Mouse (Mus musculus) kidney, postnatal 0 days (tissue): ENCODE data around the gene Phf19. TPM values are rescaled to one million over a fixed set of nuclear protein-coding genes. Genes with fewer than 3 reads are reported as not detected.

Source experiments
- ATAC-seq: fragments of 200-750 bp; cut with Nextera tagmentation; replicated peaks from 2 replicates; pipeline ENCODE4 v1.8.0; 2017; ENCODE audit warnings: low read depth, moderate number of reproducible peaks, moderate TSS enrichment, moderate library complexity; ENCODE audit not compliant: low FRiP score
- DNase-seq: peaks from one replicate; pipeline ENCODE4 v3.0.0-alpha.2; 2016; ENCODE audit warnings: low spot score
- H3K27ac ChIP-seq: fragments of 300-500 bp; sonication (generic); 2 replicates; pipeline ENCODE4 v1.5.1; 2014; ENCODE audit warnings: mild to moderate bottlenecking
- H3K27me3 ChIP-seq: fragments of 300-500 bp; sonication (generic); 2 replicates; pipeline ENCODE4 v1.6.1; 2014; ENCODE audit warnings: low read length, mixed read lengths; ENCODE audit not compliant: insufficient read depth
- H3K36me3 ChIP-seq: fragments of 300-500 bp; sonication (generic); 2 replicates; pipeline ENCODE4 v1.6.1; 2014; ENCODE audit warnings: low read length, mixed read lengths; ENCODE audit not compliant: insufficient read depth
- H3K4me1 ChIP-seq: fragments of 300-500 bp; sonication (generic); replicated peaks from 2 replicates; pipeline ENCODE4 v1.6.1; 2014; ENCODE audit warnings: antibody characterized with exemption, low read length, mixed read lengths; ENCODE audit not compliant: insufficient read depth
- H3K4me2 ChIP-seq: fragments of 300-500 bp; sonication (generic); 2 replicates; pipeline ENCODE4 v1.6.1; 2014; ENCODE audit warnings: mild to moderate bottlenecking, low read length, moderate library complexity, mixed read lengths
- H3K4me3 ChIP-seq: fragments of 300-500 bp; sonication (generic); replicated peaks from 2 replicates; pipeline ENCODE4 v1.5.1; 2014; ENCODE audit warnings: low read depth, low read length
- H3K9ac ChIP-seq: fragments of 300-500 bp; sonication (generic); 2 replicates; pipeline ENCODE4 v1.6.1; 2014; ENCODE audit warnings: low read depth, low read length
- H3K9me3 ChIP-seq: fragments of 300-500 bp; sonication (generic); replicated peaks from 2 replicates; pipeline ENCODE4 v1.6.1; 2016; ENCODE audit warnings: low read length, inconsistent platforms, mixed read lengths
- CTCF ChIP-seq: IDR thresholded peaks from 2 replicates; pipeline ENCODE4 v1.5.1; 2016; ENCODE audit warnings: antibody characterized with exemption, low read depth, mild to moderate bottlenecking, moderate library complexity
- WGBS: fragments of 180-500 bp; shearing (Covaris S2); extraction: QIAGEN DNeasy Blood & Tissue Kit; methylation state at CpG from one replicate; pipeline ENCODE4 v1.1.7; 2014; 5-methylcytosine and 5-hydroxymethylcytosine counted together
- polyA plus RNA-seq: library from polyadenylated mRNA; unstranded; fragments of >200 nt; fragmentation: Nextera tagmentation; extraction: Ambion mirVana; gene quantifications from 2 replicates; pipeline ENCODE4 v1.2.1, GENCODE M21; 2015

Phf19 gene
- polyA plus RNA-seq, 1 experiment from 2014 or later = 6.8 TPM

DNA sequence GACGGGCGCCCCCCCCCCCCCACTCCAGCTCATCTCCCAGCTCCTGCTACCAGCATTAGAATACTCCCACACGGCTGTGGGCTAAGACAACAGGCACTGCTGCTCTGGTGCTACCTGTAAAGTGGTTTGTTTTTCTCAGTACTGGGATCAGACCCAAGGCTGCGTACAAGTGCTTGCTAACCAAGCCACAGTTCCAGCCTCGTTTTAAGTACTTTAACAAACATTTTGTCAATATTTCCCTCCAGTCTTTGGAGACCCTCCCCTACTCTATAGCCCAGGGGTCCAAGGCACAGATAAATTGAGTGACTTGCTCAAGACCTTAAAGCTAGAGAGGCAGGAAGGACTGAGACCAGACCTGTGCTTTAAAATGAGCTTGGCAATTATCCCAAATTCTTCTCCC is 46.6 kb upstream of the Phf19 start:
- Histone ChIP-seq H3K36me3 (no peaks in the 10 kb centered on the region), H3K9me3 (no peaks in the 10 kb centered on the region), H3K4me3 (no peak overlapping the region), H3K27ac (no peak overlapping the region), H3K27me3 (no peaks in the 10 kb centered on the region), H3K4me2 (peak overlapping the region; percentile 62), H3K4me1 (peaks cover 15% of the 10 kb centered on the region; the same call in 1 of the 2 replicates), H3K9ac (no peak overlapping the region)
- DNase-seq (no peak), ATAC-seq (no peak)
- TF ChIP-seq CTCF = no peak
- 53% methylated on average over 4 of the region's 5 CpGs for WGBS

- Histone ChIP-seq H3K36me3 (no peaks in the 10 kb centered on the region), H3K9ac (no peak overlapping the region), H3K9me3 (no peaks in the 10 kb centered on the region), H3K4me2 (no peak overlapping the region), H3K4me1 (peaks cover 5% of the 10 kb centered on the region; the same call in 1 of the 2 replicates), H3K27ac (no peak overlapping the region), H3K4me3 (no peak overlapping the region), H3K27me3 (no peaks in the 10 kb centered on the region)
- ATAC-seq (no peak), DNase-seq (no peak)
- no peak for TF ChIP-seq CTCF
- WGBS = 80% methylated on average over 7 of the region's 7 CpGs
Measured at GRCm38 (mm10) chr2:34958582-34958981, 44.8 kb upstream of the Phf19 start.

- 73% methylated on average over 7 of the region's 7 CpGs for WGBS
- Histone ChIP-seq H3K4me1 (peaks cover 5% of the 10 kb centered on the region; the same call in 1 of the 2 replicates), H3K27ac (no peak overlapping the region), H3K9ac (no peak overlapping the region), H3K9me3 (no peaks in the 10 kb centered on the region), H3K4me3 (no peak overlapping the region), H3K36me3 (no peaks in the 10 kb centered on the region), H3K27me3 (no peaks in the 10 kb centered on the region), H3K4me2 (no peak overlapping the region)
- TF ChIP-seq CTCF = no peak
- no peak for DNase-seq
- ATAC-seq = no peak
Measured at GRCm38 (mm10) chr2:34958036-34958435, 44.2 kb upstream of the Phf19 start.

DNA sequence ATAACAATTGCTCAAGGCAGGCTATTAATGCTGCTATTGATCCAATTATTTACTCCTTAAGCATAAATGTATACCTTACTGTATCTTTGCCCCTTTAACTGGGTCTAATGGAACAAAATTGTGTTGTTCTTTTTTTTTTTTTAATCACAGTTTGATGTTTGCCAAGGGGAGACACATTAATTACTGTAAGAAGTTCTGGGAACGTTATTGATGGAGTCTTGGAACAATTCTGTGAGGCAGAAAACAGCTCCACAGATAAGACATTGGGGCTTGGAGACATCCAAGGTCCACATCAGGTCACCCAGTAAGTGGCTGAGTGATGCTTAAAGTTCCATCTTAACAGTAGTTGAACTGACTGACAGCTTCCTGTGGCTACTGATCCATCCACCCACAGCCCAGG is 43.6 kb upstream of the Phf19 start:
- H3K4me3 ChIP-seq = no peak overlapping the region

DNA sequence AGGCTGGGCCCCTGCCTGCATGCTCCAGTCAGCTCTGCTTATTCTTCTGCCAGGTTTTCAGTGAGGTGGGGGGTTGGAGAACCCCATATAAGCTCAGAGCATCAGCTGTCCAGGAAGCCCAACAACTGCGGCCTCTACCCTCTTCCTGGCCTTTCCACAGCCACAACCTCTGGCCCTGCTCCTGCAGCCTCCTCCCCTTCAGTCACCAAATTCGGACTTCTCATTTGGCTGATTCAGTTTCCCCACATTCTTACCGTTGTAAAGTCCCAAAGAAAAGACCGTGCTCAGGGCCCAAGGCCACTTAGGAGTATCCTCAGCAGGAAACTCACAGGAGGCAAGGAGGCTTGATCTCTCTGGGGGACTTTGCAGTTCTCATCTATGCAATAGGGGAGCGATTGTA is 43.1 kb upstream of the Phf19 start:
- peaks cover 5% of the 10 kb centered on the region; the same call in 1 of the 2 replicates for H3K4me1 ChIP-seq
- ATAC-seq (no peak), DNase-seq (no peak)
- no peaks in the 10 kb centered on the region for H3K27me3 ChIP-seq
- H3K4me2 ChIP-seq = no peak overlapping the region
- 69% methylated on average over 5 of the region's 5 CpGs for WGBS
- no peak overlapping the region for H3K4me3 ChIP-seq
- no peak overlapping the region for H3K27ac ChIP-seq
- H3K9me3 ChIP-seq = no peaks in the 10 kb centered on the region
- no peak overlapping the region for H3K9ac ChIP-seq
- TF ChIP-seq CTCF = no peak
- no peaks in the 10 kb centered on the region for H3K36me3 ChIP-seq

More for the DNA sequence above, 43.6 kb upstream of the Phf19 start:
- TF ChIP-seq CTCF = no peak
- no peaks in the 10 kb centered on the region for H3K27me3 ChIP-seq
- no peak overlapping the region for H3K4me2 ChIP-seq
- ATAC-seq (no peak), DNase-seq (no peak)
- no peak overlapping the region for H3K27ac ChIP-seq
- no peak overlapping the region for H3K9ac ChIP-seq
- peaks cover 5% of the 10 kb centered on the region; the same call in 1 of the 2 replicates for H3K4me1 ChIP-seq
- no peaks in the 10 kb centered on the region for H3K9me3 ChIP-seq
- H3K36me3 ChIP-seq = no peaks in the 10 kb centered on the region
- 81% methylated on average over 1 of the region's 1 CpGs for WGBS

DNA sequence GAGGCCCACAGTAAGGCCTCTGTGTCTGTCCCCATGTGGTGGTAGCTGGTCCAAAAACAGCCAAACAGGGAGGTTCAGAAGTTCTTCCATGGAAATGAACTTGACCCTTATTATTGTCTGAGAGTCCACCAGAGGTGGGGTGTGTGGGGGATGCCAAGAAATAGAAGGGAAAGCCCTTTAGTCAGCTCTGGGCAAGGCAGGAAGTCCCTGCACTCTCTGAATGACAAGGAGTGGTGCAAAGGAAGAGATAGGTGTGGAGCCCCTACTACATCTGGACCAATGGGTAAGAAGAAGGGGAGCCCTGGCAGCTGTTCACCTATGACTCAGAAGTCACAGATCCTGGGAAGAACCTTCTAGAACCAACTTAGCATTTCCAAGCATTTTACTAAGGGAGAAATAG is 40.5 kb upstream of the Phf19 start:
- TF ChIP-seq CTCF = no peak
- ATAC-seq (no peak), DNase-seq (no peak)

DNA sequence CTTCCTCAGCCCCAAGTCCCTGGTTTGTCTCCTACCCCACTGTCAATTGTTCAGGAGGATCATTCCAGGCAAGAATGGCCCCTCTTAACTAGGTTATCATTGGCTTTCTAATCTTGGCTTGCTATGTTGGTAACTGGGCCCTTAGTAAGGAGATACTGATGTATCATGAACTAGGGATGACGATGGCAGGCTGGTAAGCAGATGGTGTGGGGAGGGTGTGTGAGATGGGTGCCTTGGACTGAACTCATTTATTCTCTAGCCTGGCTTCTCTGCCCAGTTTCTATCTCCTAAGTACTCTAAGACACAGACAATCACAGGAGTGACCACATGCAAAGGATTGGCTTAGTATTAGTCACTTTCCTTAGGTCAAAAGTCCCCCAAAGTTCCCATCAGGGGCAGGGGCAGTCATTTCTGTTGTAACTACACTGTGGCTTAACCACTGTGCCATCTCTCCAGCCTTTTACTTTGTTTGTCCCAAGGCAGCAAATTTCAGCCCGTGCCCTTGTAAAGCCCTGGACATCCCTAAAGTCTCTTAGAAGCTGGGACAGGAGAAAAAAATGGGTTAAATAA is 39.8 kb upstream of the Phf19 start:
- no peak overlapping the region for H3K9ac ChIP-seq
- DNase-seq = no peak
- no peaks in the 10 kb centered on the region for H3K4me1 ChIP-seq
- 86% methylated on average over 2 of the region's 2 CpGs for WGBS
- no peak overlapping the region for H3K4me3 ChIP-seq
- no peaks in the 10 kb centered on the region for H3K36me3 ChIP-seq
- H3K27me3 ChIP-seq = no peaks in the 10 kb centered on the region
- TF ChIP-seq CTCF = no peak
- ATAC-seq = no peak
- H3K9me3 ChIP-seq = no peaks in the 10 kb centered on the region
- H3K27ac ChIP-seq = no peak overlapping the region
- H3K4me2 ChIP-seq = no peak overlapping the region

More for the DNA sequence above, 40.5 kb upstream of the Phf19 start:
- Histone ChIP-seq H3K4me2 (no peak overlapping the region), H3K4me1 (no peaks in the 10 kb centered on the region), H3K9ac (no peak overlapping the region), H3K36me3 (no peaks in the 10 kb centered on the region), H3K9me3 (no peaks in the 10 kb centered on the region), H3K4me3 (no peak overlapping the region), H3K27me3 (no peaks in the 10 kb centered on the region), H3K27ac (no peak overlapping the region)
